Mouse (Mus musculus) forebrain, embryonic 11.5 days (tissue): Measurements from ENCODE around the gene Cacna2d4. TPM values are rescaled to one million over a fixed set of nuclear protein-coding genes. Genes with fewer than 3 reads are reported as not detected.
A peak's percentile ranks its signal among the peaks of the same experiment; 100 is the strongest.

Experiments
- ATAC-seq: fragments of 200-750 bp; cut with Nextera tagmentation; replicated peaks from 2 replicates; pipeline ENCODE4 v1.8.0; 2017; ENCODE audit warnings: moderate TSS enrichment; ENCODE audit not compliant: low FRiP score
- DNase-seq: peaks from one replicate; pipeline ENCODE4 v3.0.0-alpha.2; 2017; ENCODE audit warnings: low spot score
- H3K27ac ChIP-seq: fragments of 300-500 bp; sonication (generic); 2 replicates; pipeline ENCODE4 v1.5.1; 2014; ENCODE audit warnings: low read depth, low read length
- H3K27me3 ChIP-seq: fragments of 300-500 bp; sonication (generic); 2 replicates; pipeline ENCODE4 v1.6.1; 2014; ENCODE audit warnings: mild to moderate bottlenecking, low read length, mixed read lengths; ENCODE audit not compliant: control insufficient read depth, insufficient read depth
- H3K36me3 ChIP-seq: fragments of 300-500 bp; sonication (generic); 2 replicates; pipeline ENCODE4 v1.6.1; 2014; ENCODE audit warnings: mild to moderate bottlenecking, low read length, moderate library complexity, mixed read lengths; ENCODE audit not compliant: control insufficient read depth, insufficient read depth
- H3K4me1 ChIP-seq: fragments of 300-500 bp; sonication (generic); replicated peaks from 2 replicates; pipeline ENCODE4 v1.6.1; 2014; ENCODE audit warnings: low read length, mixed read lengths; ENCODE audit not compliant: control insufficient read depth, insufficient read depth
- H3K4me2 ChIP-seq: fragments of 300-500 bp; sonication (generic); 2 replicates; pipeline ENCODE4 v1.6.1; 2014; ENCODE audit warnings: low read depth, mild to moderate bottlenecking, low read length, moderate library complexity, mixed read lengths; ENCODE audit not compliant: severe bottlenecking
- H3K4me3 ChIP-seq: fragments of 300-500 bp; sonication (generic); 2 replicates; pipeline ENCODE4 v1.5.1; 2014; ENCODE audit warnings: low read depth, low read length
- H3K9ac ChIP-seq: fragments of 300-500 bp; sonication (generic); 2 replicates; pipeline ENCODE4 v1.6.1; 2014; ENCODE audit warnings: low read length
- H3K9me3 ChIP-seq: fragments of 300-500 bp; sonication (generic); 2 replicates; pipeline ENCODE4 v1.6.1; 2016; ENCODE audit warnings: low read length, mixed read lengths; ENCODE audit not compliant: control insufficient read depth
- WGBS: fragments of 180-500 bp; shearing (Covaris S2); extraction: QIAGEN DNeasy Blood & Tissue Kit; methylation state at CpG from one replicate; pipeline ENCODE4 v1.1.7; 2014; 5-methylcytosine and 5-hydroxymethylcytosine counted together
- polyA plus RNA-seq: library from polyadenylated mRNA; unstranded; fragments of >200 nt; fragmentation: Nextera tagmentation; extraction: Ambion mirVana; gene quantifications from 2 replicates; pipeline ENCODE4 v1.2.1, GENCODE M21; 2014

The Cacna2d4 gene
- polyA plus RNA-seq, 1 experiment from 2014 or later, result 0.05 TPM

- H3K9ac ChIP-seq, result no peak overlapping the region
- no peaks in the 10 kb centered on the region for H3K9me3 ChIP-seq
- 44% methylated on average over 16 of the region's 16 CpGs for WGBS
- no peak overlapping the region for H3K4me2 ChIP-seq
- H3K27me3 ChIP-seq, result no peaks in the 10 kb centered on the region
- H3K4me1 ChIP-seq, result peaks cover 2% of the 10 kb centered on the region
- ATAC-seq (no peak), DNase-seq (no peak)
- no peak overlapping the region for H3K27ac ChIP-seq
- no peaks in the 10 kb centered on the region for H3K36me3 ChIP-seq
- H3K4me3 ChIP-seq, result no peak overlapping the region
Measured at GRCm38 (mm10) chr6:119320481-119320880, 84.2 kb downstream of the Cacna2d4 start.

- H3K4me3 ChIP-seq, result no peak overlapping the region
- H3K9me3 ChIP-seq, result no peaks in the 10 kb centered on the region
- H3K9ac ChIP-seq, result no peak overlapping the region
- H3K36me3 ChIP-seq, result no peaks in the 10 kb centered on the region
- no peak overlapping the region for H3K4me2 ChIP-seq
- peaks cover 2% of the 10 kb centered on the region for H3K4me1 ChIP-seq
- WGBS, result 87% methylated on average over 7 of the region's 7 CpGs
- DNase-seq (no peak), ATAC-seq (no peak)
- H3K27me3 ChIP-seq, result no peaks in the 10 kb centered on the region
- H3K27ac ChIP-seq, result no peak overlapping the region
Measured at GRCm38 (mm10) chr6:119321752-119322151, 85.4 kb downstream of the Cacna2d4 start.

- peaks cover 13% of the 10 kb centered on the region for H3K27me3 ChIP-seq
- WGBS, result 47% methylated on average over 10 of the region's 10 CpGs
- no peak for ATAC-seq
Measured at GRCm38 (mm10) chr6:119324776-119325175, 88.5 kb downstream of the Cacna2d4 start.

GRCm38 (mm10) chr6:119325978-119326377, 89.7 kb downstream of the Cacna2d4 start:
- Histone ChIP-seq H3K36me3 (no peaks in the 10 kb centered on the region), H3K4me1 (peaks cover 11% of the 10 kb centered on the region), H3K9ac (no peak overlapping the region), H3K4me3 (no peak overlapping the region), H3K4me2 (no peak overlapping the region), H3K27ac (no peak overlapping the region), H3K27me3 (peaks cover 24% of the 10 kb centered on the region), H3K9me3 (no peaks in the 10 kb centered on the region)
- DNase-seq (no peak), ATAC-seq (no peak)
- whole genome bisulfite sequencing, result 86% methylated on average over 6 of the region's 6 CpGs

More at GRCm38 (mm10) chr6:119324776-119325175, 88.5 kb downstream of the Cacna2d4 start:
- Histone ChIP-seq H3K4me1 (peaks cover 8% of the 10 kb centered on the region), H3K4me2 (no peak overlapping the region), H3K4me3 (no peak overlapping the region), H3K9me3 (no peaks in the 10 kb centered on the region), H3K9ac (no peak overlapping the region), H3K36me3 (no peaks in the 10 kb centered on the region), H3K27ac (no peak overlapping the region)
- no peak for DNase-seq

GRCm38 (mm10) chr6:119326541-119326940, 90.2 kb downstream of the Cacna2d4 start:
- no peak for ATAC-seq
- DNase-seq, result no peak
- Histone ChIP-seq H3K4me1 (peaks cover 11% of the 10 kb centered on the region), H3K9me3 (no peaks in the 10 kb centered on the region), H3K27ac (no peak overlapping the region), H3K4me3 (no peak overlapping the region), H3K9ac (no peak overlapping the region), H3K4me2 (no peak overlapping the region), H3K27me3 (peaks cover 27% of the 10 kb centered on the region), H3K36me3 (no peaks in the 10 kb centered on the region)
- 40% methylated on average over 7 of the region's 7 CpGs for WGBS

- no peak overlapping the region for H3K4me2 ChIP-seq
- H3K4me1 ChIP-seq, result peaks cover 11% of the 10 kb centered on the region
- WGBS, result 15% methylated on average over 11 of the region's 11 CpGs
- peak; percentile 3; the same call in 1 of the 2 replicates for ATAC-seq
- DNase-seq, result no peak
- H3K27me3 ChIP-seq, result peaks cover 30% of the 10 kb centered on the region
- H3K27ac ChIP-seq, result no peak overlapping the region
- no peaks in the 10 kb centered on the region for H3K36me3 ChIP-seq
- H3K9me3 ChIP-seq, result no peaks in the 10 kb centered on the region
- no peak overlapping the region for H3K4me3 ChIP-seq
- H3K9ac ChIP-seq, result no peak overlapping the region
Measured at GRCm38 (mm10) chr6:119328521-119329115, 92.3 kb downstream of the Cacna2d4 start.

GRCm38 (mm10) chr6:119329215-119329714, 92.9 kb downstream of the Cacna2d4 start:
- H3K27ac ChIP-seq, result no peak overlapping the region
- DNase-seq, result no peak
- peaks cover 30% of the 10 kb centered on the region for H3K27me3 ChIP-seq
- 0 out of 2 replicates have a peak overlapping the region, but pooled peaks have one; percentile 5 for H3K4me2 ChIP-seq
- peak; percentile 37; the same call in 1 of the 2 replicates for ATAC-seq
- H3K4me1 ChIP-seq, result peaks cover 11% of the 10 kb centered on the region
- no peak overlapping the region for H3K9ac ChIP-seq
- no peak overlapping the region for H3K4me3 ChIP-seq
- H3K36me3 ChIP-seq, result no peaks in the 10 kb centered on the region
- no peaks in the 10 kb centered on the region for H3K9me3 ChIP-seq
- 1% methylated on average over 8 of the region's 8 CpGs for WGBS

- Histone ChIP-seq H3K4me2 (peak overlapping the region; percentile 55), H3K9me3 (no peaks in the 10 kb centered on the region), H3K27ac (no peak overlapping the region), H3K27me3 (peaks cover 30% of the 10 kb centered on the region), H3K36me3 (no peaks in the 10 kb centered on the region), H3K9ac (no peak overlapping the region), H3K4me1 (peaks cover 11% of the 10 kb centered on the region), H3K4me3 (peak overlapping the region; percentile 32)
- DNase-seq (no peak), ATAC-seq (peak; percentile 11; the same call in 1 of the 2 replicates)
- WGBS, result 11% methylated on average over 6 of the region's 6 CpGs
Measured at GRCm38 (mm10) chr6:119329936-119330335, 93.6 kb downstream of the Cacna2d4 start.

- peak; percentile 71 for DNase-seq
- peaks cover 11% of the 10 kb centered on the region for H3K4me1 ChIP-seq
Measured at GRCm38 (mm10) chr6:119330506-119330905, 94.2 kb downstream of the Cacna2d4 start, which contains the start of gene Lrtm2. Lrtm2 (minus strand) TSS chr6:119330766.

More at GRCm38 (mm10) chr6:119330506-119330905, 94.2 kb downstream of the Cacna2d4 start, which contains the start of gene Lrtm2:
- H3K4me3 ChIP-seq, result peak within 1 kb of the TSS; percentile 32
- peaks cover 30% of the 10 kb centered on the region for H3K27me3 ChIP-seq
- ATAC-seq, result no peak
- H3K4me2 ChIP-seq, result peak within 1 kb of the TSS; percentile 55
- H3K9ac ChIP-seq, result no peak within 1 kb of the TSS
- H3K36me3 ChIP-seq, result no peaks in the 10 kb centered on the region
- H3K27ac ChIP-seq, result no peak within 1 kb of the TSS
- H3K9me3 ChIP-seq, result no peaks in the 10 kb centered on the region
- under 1% methylated on average over 31 of the region's 31 CpGs for WGBS
